Mouse (Mus musculus) left cerebral cortex, adult 2 months (tissue): ENCODE results near the gene Gm136. TPM values are rescaled to one million over a fixed set of nuclear protein-coding genes. Genes with fewer than 3 reads are reported as not detected.
A peak's percentile ranks its signal among the peaks of the same experiment; 100 is the strongest.

Experiments
- DNase-seq, 2 experiments: peaks; one replicate each; pipeline ENCODE4 v3.0.0; 2021 to 2022; ENCODE audit warnings: low spot score in 2 of 2, mixed read lengths in 1 of 2; ENCODE audit errors: extremely low spot score in 1 of 2
- H3K27ac ChIP-seq: fragments of 200-600 bp; 2 replicates; pipeline ENCODE4 v1.8.1; 2022
- H3K4me3 ChIP-seq: fragments of 200-600 bp; 2 replicates; pipeline ENCODE4 v1.8.1; 2022
- CTCF ChIP-seq: fragments of 200-600 bp; IDR thresholded peaks from 2 replicates; pipeline ENCODE4 v1.8.1; 2022; ENCODE audit warnings: antibody characterized with exemption, mild to moderate bottlenecking, moderate library complexity
- intact Hi-C: fragments of 180-260 bp; cut with DNase I; formaldehyde crosslinking; loops from one replicate; pipeline ENCODE4 v1.15.1; 2025
- long read RNA-seq, 2 experiments: library from polyadenylated mRNA; stranded (forward); transcript quantifications; one replicate each; pipeline ENCODE4 v2.0.0; 2021; ENCODE audit warnings: borderline mapping rate in 2 of 2
- total RNA-seq, 2 experiments: library from RNA; stranded (reverse); gene quantifications; 2 replicates each; pipeline ENCODE4 v1.2.3; 2021

The Gm136 gene
- total RNA-seq, result not detected
- long read RNA-seq, experiment 1, result 0 reads
- long read RNA-seq, experiment 2, result 0 reads

DNA sequence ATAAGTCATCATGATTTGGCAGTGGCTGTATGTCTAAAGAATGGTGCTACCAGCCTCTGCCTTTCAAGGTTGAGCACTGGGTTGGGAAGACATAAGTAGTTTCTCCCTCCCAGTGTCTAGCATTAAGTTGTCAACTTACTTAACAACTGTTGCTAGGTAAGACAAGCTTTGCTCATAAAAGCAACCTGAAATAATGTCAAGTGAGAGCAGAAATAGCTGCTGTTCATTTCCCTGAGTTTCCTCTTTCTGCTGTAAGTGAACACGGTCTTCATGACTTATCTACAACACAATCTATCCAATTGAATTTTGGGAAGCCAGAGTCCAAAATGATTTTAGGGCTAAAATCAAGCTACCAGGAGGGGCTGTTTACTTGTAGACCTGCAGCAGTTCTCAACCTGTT is at the start of gene Gm136:
Gene Gm136, minus strand, starts transcription at position 101 of the 400 bp plus-strand sequence.
- no peak for TF ChIP-seq CTCF
- DNase-seq, result no peak
- no peak within 1 kb of the TSS for H3K4me3 ChIP-seq
- intact Hi-C loops, result no loop called here
- no peak within 1 kb of the TSS for H3K27ac ChIP-seq

DNA sequence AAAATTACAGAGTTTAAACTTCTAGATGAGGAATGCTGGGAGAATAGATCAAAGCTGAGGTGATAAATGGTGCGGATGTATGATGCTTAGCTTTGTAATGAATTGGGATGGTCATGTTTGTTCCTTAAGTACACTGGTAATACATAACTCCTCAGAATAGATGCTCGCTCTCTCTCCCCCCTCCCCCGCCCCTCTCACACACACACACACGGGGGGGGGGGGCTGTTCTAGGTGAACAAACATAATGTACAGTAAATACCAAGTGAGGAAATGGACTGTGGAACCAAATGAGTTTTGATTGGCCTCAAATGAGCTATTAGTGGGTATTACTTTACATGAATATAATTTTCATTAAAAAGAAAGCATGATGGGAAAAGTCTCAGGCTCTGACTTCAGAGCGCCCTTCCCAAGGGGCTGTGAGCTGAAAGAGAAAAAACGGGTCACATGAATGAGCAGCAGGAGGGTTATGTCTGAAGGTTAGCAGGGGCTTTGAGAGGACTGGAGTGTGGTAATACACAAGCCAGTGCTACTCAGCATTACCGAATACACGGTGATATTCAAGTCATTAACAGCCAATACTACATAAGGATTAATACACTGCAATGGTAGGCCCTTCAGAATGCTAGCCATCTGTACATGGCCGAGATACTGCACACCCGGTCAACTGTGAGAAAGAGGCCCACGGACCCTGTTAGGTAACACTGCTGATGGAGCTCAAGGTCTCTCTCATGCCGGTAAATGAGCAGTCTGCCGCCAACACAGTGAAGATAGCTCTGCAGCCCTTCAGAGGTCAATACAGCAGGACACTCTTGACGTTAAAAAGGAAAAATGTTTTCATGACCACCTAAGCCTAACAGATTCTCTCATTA is 45.3 kb upstream of the Gm136 start:
- intact Hi-C loops, result no loop called here

DNA sequence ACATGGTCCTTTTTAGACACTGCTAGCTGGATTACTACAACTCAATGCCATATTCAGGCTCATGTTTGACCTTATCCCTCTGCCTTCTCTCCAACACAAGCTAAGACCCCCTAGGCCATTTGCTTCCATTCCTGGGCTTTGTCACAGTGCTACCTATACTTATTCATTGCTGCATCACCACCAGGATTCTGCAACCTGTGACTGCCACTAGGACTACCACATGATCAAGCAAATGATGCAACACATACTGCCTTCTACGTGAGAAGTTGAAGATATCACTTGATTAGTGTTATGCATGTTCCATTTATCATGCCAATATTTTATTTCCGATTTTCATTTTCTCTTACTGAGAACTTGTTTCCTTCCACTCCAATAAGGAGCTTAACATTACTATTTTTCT is 41.9 kb upstream of the Gm136 start:
- TF ChIP-seq CTCF, result no peak
- Histone ChIP-seq H3K27ac (no peak overlapping the region), H3K4me3 (no peak overlapping the region)
- intact Hi-C loops, result no loop called here
- no peak for DNase-seq

More for the DNA sequence above, 45.3 kb upstream of the Gm136 start:
- Histone ChIP-seq H3K4me3 (no peak overlapping the region), H3K27ac (no peak overlapping the region)
- DNase-seq, result no peak
- no peak for TF ChIP-seq CTCF

DNA sequence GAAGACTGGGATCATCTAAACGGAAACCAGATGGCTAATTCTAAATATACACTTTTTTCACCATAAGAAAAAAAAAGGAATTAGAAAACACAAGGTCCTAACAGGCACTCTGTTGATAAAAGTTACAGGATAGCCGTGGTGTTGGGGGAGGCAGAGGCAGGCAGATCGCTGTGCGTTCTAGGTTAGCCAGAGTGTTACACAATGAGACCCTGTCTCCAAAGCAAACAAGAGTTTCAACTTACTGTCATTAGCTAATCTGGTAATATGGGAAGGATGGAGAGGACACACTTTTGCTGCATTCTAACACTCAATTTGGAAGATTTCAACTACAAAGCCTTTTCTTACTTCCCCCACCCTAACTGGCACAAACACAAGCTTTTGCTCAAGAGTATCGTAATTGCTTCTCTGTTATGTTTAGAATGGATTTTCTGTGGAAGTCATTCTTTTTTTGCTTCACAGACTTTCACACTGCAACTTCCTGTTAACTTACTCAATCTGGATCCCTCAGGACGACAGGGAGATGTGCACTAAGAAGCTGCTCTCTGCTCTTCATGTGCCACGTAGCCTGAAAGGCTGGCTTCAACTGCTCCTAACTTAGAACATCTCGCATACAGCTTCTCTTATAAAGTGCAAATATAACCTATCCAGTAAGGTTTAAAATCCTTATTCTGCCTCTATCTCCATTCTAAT is 41.4 kb upstream of the Gm136 start:
- Histone ChIP-seq H3K27ac (no peak overlapping the region), H3K4me3 (no peak overlapping the region)
- intact Hi-C loops, result no loop called here
- TF ChIP-seq CTCF, result no peak
- no peak for DNase-seq

DNA sequence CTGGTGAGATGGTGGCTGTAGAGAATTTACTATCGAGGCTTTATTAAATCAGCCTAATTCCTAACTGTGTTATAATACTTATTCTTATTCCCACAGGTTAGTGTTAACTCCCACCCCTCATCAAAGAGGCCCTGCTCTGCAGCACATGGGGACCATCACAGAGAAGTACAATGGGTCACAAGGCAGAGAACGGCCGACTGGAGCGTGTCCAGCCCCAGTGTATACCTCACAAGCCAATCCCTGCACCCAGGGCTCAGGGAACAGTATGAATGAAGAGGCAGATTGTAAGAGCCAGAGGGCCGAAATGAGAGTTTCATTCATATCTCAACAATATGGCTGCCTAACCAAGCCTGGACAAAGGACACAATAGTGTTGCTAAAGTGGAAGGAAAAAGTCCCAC is 40.2 kb upstream of the Gm136 start:
- H3K4me3 ChIP-seq, result no peak overlapping the region
- TF ChIP-seq CTCF, result no peak
- H3K27ac ChIP-seq, result no peak overlapping the region
- DNase-seq, result no peak
- intact Hi-C loops, result no loop called here

DNA sequence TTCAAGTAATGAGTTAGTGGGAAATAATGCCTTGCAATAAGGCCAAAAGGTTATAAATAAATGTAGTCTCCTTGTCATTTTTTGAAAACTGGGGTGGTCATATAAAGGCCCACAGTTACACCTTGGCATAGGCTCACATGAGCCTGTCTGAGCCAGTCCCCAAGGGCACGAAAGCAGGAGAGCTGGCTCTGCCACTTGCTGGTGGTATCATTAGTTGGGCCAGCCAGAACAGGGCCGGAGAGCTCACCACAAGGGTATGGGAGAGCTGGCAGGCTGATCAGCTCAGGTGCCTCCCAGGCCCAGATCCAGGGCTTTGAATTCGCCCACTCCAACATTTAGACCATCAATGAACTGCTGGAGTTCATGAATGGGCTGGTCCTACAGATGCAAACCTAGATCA is 30.4 kb upstream of the Gm136 start:
- TF ChIP-seq CTCF, result no peak
- Histone ChIP-seq H3K4me3 (no peak overlapping the region), H3K27ac (no peak overlapping the region)
- intact Hi-C loops, result no loop called here
- DNase-seq, result no peak

DNA sequence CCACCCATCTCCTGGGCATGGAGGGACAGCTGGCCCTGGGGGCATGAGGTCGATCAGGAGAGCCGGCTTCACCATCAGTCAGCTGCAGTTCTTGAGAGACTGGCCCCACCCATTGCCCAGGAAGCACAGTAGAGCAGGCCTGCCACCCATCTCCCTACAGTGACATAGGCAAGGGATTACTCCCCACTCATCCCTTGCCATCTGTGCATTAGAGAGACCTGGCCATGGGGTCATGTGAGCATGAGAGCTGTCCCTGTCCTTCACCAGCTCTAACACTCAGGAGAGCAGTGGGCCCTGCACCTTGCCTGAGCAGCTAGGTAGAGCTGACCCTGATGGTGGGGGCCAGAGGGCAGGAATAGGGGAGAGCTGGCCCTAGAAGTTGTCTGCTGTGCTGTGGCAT is 29.6 kb upstream of the Gm136 start:
- no peak for TF ChIP-seq CTCF
- DNase-seq, result no peak
- intact Hi-C loops, result no loop called here
- H3K4me3 ChIP-seq, result no peak overlapping the region
- no peak overlapping the region for H3K27ac ChIP-seq

DNA sequence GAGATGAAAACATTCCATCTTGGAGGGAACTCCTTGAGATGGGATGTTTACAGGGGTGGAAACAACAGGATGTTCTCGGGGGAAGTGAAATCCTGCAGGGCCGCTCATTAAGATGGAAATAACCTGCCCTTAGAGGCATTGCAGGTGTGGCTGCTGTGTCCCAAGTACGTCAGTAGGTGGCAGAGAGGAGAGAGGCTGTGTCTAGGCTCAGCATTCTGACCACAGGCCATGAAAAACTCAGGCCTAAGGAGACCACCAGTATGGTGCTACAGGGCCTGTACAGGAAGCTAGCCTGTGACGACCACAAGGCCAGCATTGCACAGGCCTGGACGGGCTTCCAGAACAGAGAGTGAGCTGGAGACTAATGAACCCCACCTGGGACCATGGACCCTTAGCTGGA is 28.8 kb upstream of the Gm136 start:
- DNase-seq, result no peak
- no peak overlapping the region for H3K27ac ChIP-seq
- TF ChIP-seq CTCF, result peak; percentile 46
- intact Hi-C loops, result no loop called here
- H3K4me3 ChIP-seq, result no peak overlapping the region

DNA sequence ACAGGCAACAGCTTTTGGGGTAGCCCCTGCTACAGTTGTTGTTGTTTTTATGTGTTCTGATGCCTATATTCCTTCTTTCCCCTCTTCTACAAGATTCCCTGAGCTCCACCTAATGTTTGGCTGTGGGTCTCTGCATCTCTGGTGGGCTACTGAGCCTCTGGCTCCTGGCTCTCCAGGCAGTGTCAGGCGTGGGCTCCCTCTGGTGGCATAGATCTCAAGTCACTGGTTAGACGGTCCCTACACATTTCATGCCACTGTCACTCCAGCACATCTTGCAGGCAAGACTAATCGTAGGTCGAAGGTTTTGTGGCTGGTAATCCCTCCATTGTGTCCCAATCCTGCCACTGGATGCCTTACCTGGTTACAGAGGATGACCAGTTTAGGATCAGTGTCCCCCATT is 26.7 kb upstream of the Gm136 start:
- intact Hi-C loops, result no loop called here
- no peak for DNase-seq

DNA sequence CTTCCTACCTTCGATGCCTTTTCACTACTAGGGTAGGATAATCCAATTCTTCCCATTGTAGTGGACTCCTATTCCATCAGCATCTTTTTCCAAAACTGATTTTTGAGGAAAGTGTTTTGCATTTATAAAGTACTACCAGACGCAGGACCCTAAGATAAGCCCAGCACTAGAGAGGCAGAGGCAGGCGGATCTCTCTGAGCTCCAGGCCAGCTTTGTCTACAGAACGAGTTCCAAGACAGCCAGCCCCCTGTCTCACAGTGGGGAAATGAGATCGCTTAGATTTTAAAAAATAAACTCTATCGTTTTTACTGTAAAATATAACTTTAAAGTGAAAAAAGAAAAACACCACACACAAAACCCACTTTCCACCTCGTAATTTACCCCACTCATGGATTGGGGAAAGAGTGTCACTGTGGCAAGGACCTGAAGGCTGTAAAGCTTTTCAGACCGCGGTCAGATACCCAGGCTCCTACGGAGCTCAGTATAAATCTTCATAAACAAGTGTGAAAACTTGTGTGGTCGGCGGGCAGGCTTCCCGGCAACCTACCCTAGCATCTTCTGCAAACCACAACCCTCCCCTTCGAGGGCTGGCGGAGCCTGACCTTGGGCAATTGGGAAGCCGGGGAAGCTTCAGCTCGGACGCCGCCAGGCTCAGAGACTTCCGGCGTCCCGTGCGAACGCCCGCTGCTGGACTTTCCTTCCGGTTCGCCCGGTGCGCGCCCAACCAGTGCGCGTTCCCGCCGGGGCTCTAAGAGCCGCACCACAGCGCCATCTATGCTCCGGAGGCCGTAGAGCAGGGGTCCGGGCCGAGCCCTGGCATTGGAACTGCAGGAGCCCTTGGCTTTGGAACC is 21.8 kb upstream of the Gm136 start, which contains the start of gene Smim8:
Gene Smim8, minus strand, starts transcription at position 747 of the 851 bp plus-strand sequence.
- H3K27ac ChIP-seq, result peak within 1 kb of the TSS; percentile 87
- intact Hi-C loops, result loop anchor here (1.0 to 10.0 kb wide), 4 partner anchors 91 to 447 kb away; partner anchors contain the start of genes C9orf72, Slc35a1 and Zfp292
- peak; percentile 88 to 91 for DNase-seq
- peak within 1 kb of the TSS; percentile 57 for H3K4me3 ChIP-seq
- peak; percentile 96 for TF ChIP-seq CTCF

More for the DNA sequence above, 26.7 kb upstream of the Gm136 start:
- no peak overlapping the region for H3K4me3 ChIP-seq
- H3K27ac ChIP-seq, result no peak overlapping the region
- peak; percentile 33 for TF ChIP-seq CTCF

DNA sequence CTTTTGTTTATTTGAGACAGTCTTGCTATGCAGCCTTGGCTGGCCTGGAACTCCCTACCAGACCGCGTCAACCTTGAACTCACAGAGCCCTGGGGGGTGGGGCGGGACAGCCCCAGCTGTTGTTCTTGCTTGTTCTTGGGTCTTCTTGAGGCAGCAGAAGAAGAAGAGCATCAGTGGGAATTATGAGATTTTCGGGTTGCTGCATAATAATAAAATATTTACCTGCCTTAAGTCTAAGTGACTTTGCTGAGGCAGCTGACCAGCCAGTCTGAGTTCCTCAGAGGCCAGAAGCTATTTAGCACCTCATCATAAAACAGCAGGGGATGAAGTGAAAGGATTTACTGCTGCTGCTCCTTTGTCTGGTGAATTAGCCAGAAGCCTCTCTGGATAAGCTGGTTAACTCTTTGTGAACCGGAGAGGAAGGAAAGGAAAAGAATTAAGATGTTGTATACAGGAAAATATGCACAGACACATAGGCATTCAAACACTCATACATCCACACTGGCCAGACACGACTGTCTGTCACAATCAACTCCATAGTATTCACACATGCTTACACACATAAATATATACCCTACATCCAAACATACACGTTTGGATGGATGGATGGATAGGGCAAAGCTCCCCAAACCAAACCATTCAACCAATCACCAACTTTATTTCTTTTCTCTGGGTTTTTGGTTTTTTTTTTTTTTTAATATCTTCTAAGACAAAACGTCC is 15.7 kb upstream of the Gm136 start:
- H3K27ac ChIP-seq, result no peak overlapping the region
- TF ChIP-seq CTCF, result no peak
- no peak for DNase-seq
- H3K4me3 ChIP-seq, result no peak overlapping the region
- intact Hi-C loops, result loop anchor here (10.0 kb wide), 1 partner anchor 453 kb away; the partner anchor contains the start of gene C9orf72
